Mouse (Mus musculus): ENCODE measurements around the gene 2900026A02Rik.

2900026A02Rik gene

GRCm38 (mm10) chr5:113221147-113221865, at the start of gene 2900026A02Rik:
2900026A02Rik (minus strand) TSS chr5:113221236.
- DNase-seq, result peak; percentile 60 to 62

GRCm38 (mm10) chr5:113270043-113270442, 49.0 kb upstream of the 2900026A02Rik start:
- no peak for DNase-seq

GRCm38 (mm10) chr5:113268246-113268645, 47.2 kb upstream of the 2900026A02Rik start:
- DNase-seq, result no peak

- no peak for DNase-seq
These were observed 44.6 kb upstream of the 2900026A02Rik start for GRCm38 (mm10) chr5:113265637-113266036.

GRCm38 (mm10) chr5:113250806-113251205, 29.8 kb upstream of the 2900026A02Rik start:
- DNase-seq, result no peak

- no peak for DNase-seq
These were observed 28.4 kb upstream of the 2900026A02Rik start for GRCm38 (mm10) chr5:113249263-113249930.

- DNase-seq, result no peak
These were observed 9.2 kb upstream of the 2900026A02Rik start for GRCm38 (mm10) chr5:113230196-113230595.

GRCm38 (mm10) chr5:113226632-113227102, 5.6 kb upstream of the 2900026A02Rik start, which contains the start of gene Tmem211:
Tmem211 (plus strand) TSS chr5:113226909.
- peak; percentile 36 to 41 for DNase-seq

- DNase-seq, result no peak
These were observed 4.8 kb upstream of the 2900026A02Rik start for GRCm38 (mm10) chr5:113225686-113226435.

GRCm38 (mm10) chr5:113225271-113225670, 4.2 kb upstream of the 2900026A02Rik start:
- no peak for DNase-seq

- no peak for DNase-seq
These were observed 2.9 kb upstream of the 2900026A02Rik start for GRCm38 (mm10) chr5:113223888-113224287.

- DNase-seq, result no peak
These were observed 471 bp downstream of the 2900026A02Rik start for GRCm38 (mm10) chr5:113220383-113221146.

- DNase-seq, result no peak
These were observed 1.2 kb downstream of the 2900026A02Rik start for GRCm38 (mm10) chr5:113219876-113220275.

- DNase-seq, result no peak
These were observed 1.6 kb downstream of the 2900026A02Rik start for GRCm38 (mm10) chr5:113219450-113219849.

- DNase-seq, result no peak
These were observed 2.3 kb downstream of the 2900026A02Rik start for GRCm38 (mm10) chr5:113218617-113219235.

GRCm38 (mm10) chr5:113217076-113217475, 4.0 kb downstream of the 2900026A02Rik start:
- DNase-seq, result no peak

GRCm38 (mm10) chr5:113216328-113216960, 4.6 kb downstream of the 2900026A02Rik start:
- no peak for DNase-seq

- no peak for DNase-seq
These were observed 5.4 kb downstream of the 2900026A02Rik start for GRCm38 (mm10) chr5:113215610-113216011.

GRCm38 (mm10) chr5:113214455-113214854, 6.6 kb downstream of the 2900026A02Rik start:
- no peak for DNase-seq

GRCm38 (mm10) chr5:113214041-113214440, 7.0 kb downstream of the 2900026A02Rik start:
- DNase-seq, result no peak

GRCm38 (mm10) chr5:113212156-113212835, 8.7 kb downstream of the 2900026A02Rik start:
- no peak for DNase-seq
